34 mouse cellular contexts compared by ENCODE assay signal in the genomic region with DNA sequence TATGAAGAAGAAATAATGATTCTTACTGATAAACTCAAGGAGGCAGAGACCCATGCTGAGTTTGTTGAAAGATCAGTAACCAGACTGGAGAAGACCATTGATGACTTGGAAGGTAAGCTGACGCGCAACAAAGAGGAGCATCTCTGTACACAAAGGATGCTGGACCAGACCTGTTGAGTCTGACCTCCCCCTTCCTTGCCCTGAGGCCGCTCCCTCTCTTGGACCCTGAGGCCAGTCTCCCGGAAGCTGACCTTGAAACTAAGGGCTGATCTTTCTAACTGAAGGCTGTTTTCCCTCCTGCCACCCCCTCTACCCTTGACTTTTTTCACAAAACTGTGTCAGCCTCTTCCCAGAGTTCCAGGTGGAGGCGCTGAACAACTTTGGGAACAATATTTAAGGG. TPM values are rescaled to one million over a fixed set of nuclear protein-coding genes. Genes with fewer than 3 reads are reported as not detected.
"Had no signal": no experiment of that assay in that cellular context is flagged by ENCODE, and none has a peak within 500 bp of the region (broad histone marks: within the 10 kb centered on the region; RNA-seq: fewer than 3 reads in every experiment).

No protein-coding gene starts in this region.

- H3K27me3 ChIP-seq: limb, embryonic 12.5 days; limb, embryonic 13.5 days; limb, embryonic 15.5 days; liver, embryonic 12.5 days; liver, embryonic 13.5 days; liver, embryonic 15.5 days; lung, embryonic 15.5 days; megakaryocyte, embryonic 14.5 days; midbrain, embryonic 12.5 days; midbrain, embryonic 13.5 days; midbrain, embryonic 15.5 days; neural tube, embryonic 12.5 days had no signal

- H3K4me1 ChIP-seq: limb, embryonic 10.5 days; limb, embryonic 12.5 days; limb, embryonic 13.5 days; limb, embryonic 15.5 days; liver, embryonic 12.5 days; liver, embryonic 13.5 days; liver, embryonic 15.5 days; lung, embryonic 15.5 days; megakaryocyte, embryonic 14.5 days; midbrain, embryonic 10.5 days; midbrain, embryonic 12.5 days; midbrain, embryonic 13.5 days; midbrain, embryonic 15.5 days; neural tube, embryonic 12.5 days had no signal

- H3K36me3 ChIP-seq: limb, embryonic 10.5 days; limb, embryonic 12.5 days; limb, embryonic 13.5 days; limb, embryonic 15.5 days; liver, embryonic 12.5 days; liver, embryonic 13.5 days; liver, embryonic 15.5 days; lung, embryonic 15.5 days; midbrain, embryonic 10.5 days; midbrain, embryonic 12.5 days; midbrain, embryonic 13.5 days; midbrain, embryonic 15.5 days; neural tube, embryonic 12.5 days had no signal

- H3K9me3 ChIP-seq: limb, embryonic 10.5 days; limb, embryonic 12.5 days; limb, embryonic 13.5 days; limb, embryonic 15.5 days; liver, embryonic 12.5 days; liver, embryonic 13.5 days; liver, embryonic 15.5 days; lung, embryonic 15.5 days; megakaryocyte, embryonic 14.5 days; midbrain, embryonic 10.5 days; midbrain, embryonic 12.5 days; midbrain, embryonic 13.5 days; midbrain, embryonic 15.5 days; neural tube, embryonic 12.5 days had no signal

- H3K4me3 ChIP-seq: limb, embryonic 10.5 days; limb, embryonic 12.5 days; limb, embryonic 13.5 days; limb, embryonic 15.5 days; liver, embryonic 12.5 days; liver, embryonic 13.5 days; liver, embryonic 15.5 days; lung, embryonic 15.5 days; megakaryocyte, embryonic 14.5 days; midbrain, embryonic 10.5 days; midbrain, embryonic 12.5 days; midbrain, embryonic 13.5 days; midbrain, embryonic 15.5 days; myocyte; neural tube, embryonic 12.5 days had no signal

- ATAC-seq: liver, embryonic 12.5 days; liver, postnatal 0 days; lung, postnatal 0 days; midbrain, embryonic 13.5 days; midbrain, embryonic 15.5 days; midbrain, embryonic 16.5 days had no signal

- DNase-seq: left cerebral cortex, postnatal 4 days; liver; liver, embryonic 13.5 days; liver, postnatal 0 days; lung, adult 18-20 months; lung, adult 2 months; lung, embryonic 14.5 days; lung, postnatal 14 days; lung, postnatal 36 days; lung, postnatal 4 days; midbrain, embryonic 14.5 days had no signal

- H3K4me2 ChIP-seq: limb, embryonic 12.5 days; limb, embryonic 13.5 days; limb, embryonic 15.5 days; liver, embryonic 11.5 days; liver, embryonic 12.5 days; liver, embryonic 13.5 days; liver, embryonic 15.5 days; lung, embryonic 14.5 days; lung, embryonic 15.5 days; midbrain, embryonic 11.5 days; midbrain, embryonic 12.5 days; midbrain, embryonic 13.5 days; midbrain, embryonic 15.5 days; neural tube, embryonic 12.5 days had no signal

- H3K27ac ChIP-seq: limb, embryonic 10.5 days; limb, embryonic 12.5 days; limb, embryonic 13.5 days; limb, embryonic 15.5 days; liver, embryonic 12.5 days; liver, embryonic 13.5 days; liver, embryonic 14.5 days; liver, embryonic 15.5 days; lung, embryonic 15.5 days; macrophage; midbrain, embryonic 10.5 days; midbrain, embryonic 12.5 days; midbrain, embryonic 13.5 days; midbrain, embryonic 15.5 days; neural tube, embryonic 12.5 days had no signal

- H3K9ac ChIP-seq: limb, embryonic 12.5 days; limb, embryonic 13.5 days; limb, embryonic 15.5 days; liver, embryonic 12.5 days; liver, embryonic 13.5 days; liver, embryonic 14.5 days; liver, embryonic 15.5 days; liver, postnatal 0 days; lung, embryonic 14.5 days; lung, embryonic 15.5 days; midbrain, embryonic 12.5 days; midbrain, embryonic 13.5 days; midbrain, embryonic 15.5 days; neural tube, embryonic 12.5 days had no signal

RNA-seq across cellular contexts. Expression of a gene that starts 43.5 kb away (rescaled TPM):
- polyA plus RNA-seq: limb, embryonic 15.5 days; liver, adult 2 months; liver, embryonic 11.5 days; liver, postnatal 0 days; lung, adult 2 months; lung, embryonic 16.5 days; lung, postnatal 0 days; macrophage; midbrain, embryonic 11.5 days; midbrain, embryonic 15.5 days; midbrain, embryonic 16.5 days; midbrain, postnatal 0 days; myocyte had no signal
